Mouse (Mus musculus) liver, adult 2 months (tissue): ENCODE measurements around the gene Uckl1. TPM values are rescaled to one million over a fixed set of nuclear protein-coding genes. Genes with fewer than 3 reads are reported as not detected.

Experiments used
- DNase-seq: peaks from one replicate; pipeline ENCODE4 v3.0.0-alpha.2; 2011; ENCODE audit warnings: low read depth, low spot score; ENCODE audit errors: extremely low read depth
- H3K27ac ChIP-seq: fragments of 200-500 bp; replicated peaks from 2 replicates; pipeline ENCODE4 v1.5.1; 2012; ENCODE audit warnings: low read depth, mild to moderate bottlenecking, control low read depth, inconsistent platforms, low read length; ENCODE audit not compliant: insufficient read depth
- H3K27me3 ChIP-seq: fragments of 200-500 bp; 2 replicates; pipeline ENCODE4 v1.6.1; 2012; ENCODE audit warnings: mild to moderate bottlenecking, moderate library complexity, low read length, inconsistent platforms; ENCODE audit not compliant: control insufficient read depth, insufficient read depth
- H3K36me3 ChIP-seq: fragments of 200-500 bp; 2 replicates; pipeline ENCODE4 v1.6.1; 2012; ENCODE audit warnings: low read length, inconsistent platforms; ENCODE audit not compliant: control insufficient read depth, insufficient read depth
- H3K4me1 ChIP-seq: fragments of 200-500 bp; 2 replicates; pipeline ENCODE4 v1.6.1; 2011; ENCODE audit warnings: low read length; ENCODE audit not compliant: control insufficient read depth, insufficient read depth
- H3K4me3 ChIP-seq: fragments of 200-500 bp; 2 replicates; pipeline ENCODE4 v1.5.1; 2011; ENCODE audit warnings: low read depth, mild to moderate bottlenecking, control low read depth, low read length, moderate library complexity; ENCODE audit not compliant: insufficient read depth
- H3K79me2 ChIP-seq: fragments of 200-500 bp; 2 replicates; pipeline ENCODE4 v1.6.1; 2012; ENCODE audit warnings: inconsistent platforms, mild to moderate bottlenecking, low read length, moderate library complexity; ENCODE audit not compliant: control insufficient read depth, insufficient read depth
- H3K9ac ChIP-seq: fragments of 200-500 bp; 2 replicates; pipeline ENCODE4 v1.6.1; 2012; ENCODE audit warnings: low read depth, mild to moderate bottlenecking, control low read depth, inconsistent platforms, low read length
- CTCF ChIP-seq: fragments of 200-500 bp; IDR thresholded peaks from 2 replicates; pipeline ENCODE4 v1.5.1; 2011; ENCODE audit warnings: low read depth, low read length, control low read depth
- POLR2A ChIP-seq: fragments of 200-500 bp; IDR thresholded peaks from 2 replicates; pipeline ENCODE4 v1.6.1; 2011; ENCODE audit warnings: low read length, control low read depth; ENCODE audit not compliant: insufficient read depth; ENCODE audit errors: extremely low read depth
- WGBS: fragments of 180-500 bp; shearing (Covaris S2); methylation state at CpG from one replicate; pipeline ENCODE4 v1.1.7; 2018; 5-methylcytosine and 5-hydroxymethylcytosine counted together
- polyA plus RNA-seq: library from polyadenylated mRNA; depleted of rRNA; stranded (reverse); fragments of >200 nt; gene quantifications from 2 replicates; pipeline ENCODE4 v1.2.3, GENCODE M21; 2012
- total RNA-seq: library from RNA; depleted of rRNA; stranded (reverse); fragments of >200 nt; gene quantifications from 2 replicates; pipeline ENCODE4 v1.2.3, GENCODE M21; 2014

Gene Uckl1
- total and polyA plus RNA-seq, 2 experiments, result 30.9 to 90.1 TPM

DNA sequence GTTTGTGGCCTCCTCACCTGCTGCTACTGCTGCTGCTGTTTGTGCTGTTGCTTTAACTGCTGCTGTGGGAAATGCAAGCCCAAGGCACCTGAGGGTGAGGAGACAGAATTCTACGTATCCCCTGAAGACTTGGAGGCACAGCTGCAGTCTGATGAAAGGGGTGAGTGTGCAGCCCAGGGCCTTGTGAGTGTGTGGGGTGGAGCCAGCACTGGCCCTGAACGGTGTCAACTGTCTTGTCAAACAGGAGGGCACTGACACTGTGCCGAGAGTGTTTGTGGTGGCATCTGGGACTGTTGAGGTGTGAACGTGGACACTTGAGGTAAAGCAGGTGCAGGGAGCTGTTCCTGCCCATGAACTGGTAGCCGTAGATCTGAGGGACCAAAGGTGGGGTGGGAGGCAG lies 36.0 kb downstream of the Uckl1 start:
- Histone ChIP-seq H3K27me3 (no peaks in the 10 kb centered on the region), H3K36me3 (peaks cover 42% of the 10 kb centered on the region), H3K79me2 (no peaks in the 10 kb centered on the region), H3K4me1 (no peaks in the 10 kb centered on the region), H3K27ac (no peak overlapping the region), H3K9ac (no peak overlapping the region), H3K4me3 (no peak overlapping the region)
- WGBS, result 90% methylated on average over 5 of the region's 5 CpGs
- TF ChIP-seq CTCF (no peak), POLR2A (no peak)
- DNase-seq, result no peak

DNA sequence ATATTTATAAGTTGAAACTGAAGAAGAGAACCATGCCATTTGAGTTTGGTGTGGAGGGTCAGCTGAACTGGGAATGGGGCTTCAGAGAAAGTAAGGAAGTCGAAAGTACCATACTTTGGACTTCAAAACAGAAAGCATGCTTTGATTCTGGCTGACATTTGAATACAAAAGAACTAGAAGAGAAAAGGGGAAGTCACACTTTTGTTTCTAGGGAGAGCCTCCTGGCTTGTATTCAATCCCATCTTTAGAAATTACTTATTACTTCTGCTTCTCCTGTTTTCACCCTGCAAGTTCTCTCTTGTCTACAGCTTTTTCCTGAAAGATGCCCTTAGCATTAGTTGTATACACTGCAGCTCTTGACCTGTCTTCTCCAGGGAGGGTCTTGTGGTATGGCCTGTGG lies 36.5 kb downstream of the Uckl1 start:
- no peaks in the 10 kb centered on the region for H3K4me1 ChIP-seq
- H3K79me2 ChIP-seq, result no peaks in the 10 kb centered on the region
- H3K27me3 ChIP-seq, result no peaks in the 10 kb centered on the region
- TF ChIP-seq POLR2A (no peak), CTCF (no peak)
- no peak overlapping the region for H3K9ac ChIP-seq
- H3K4me3 ChIP-seq, result no peak overlapping the region
- no peak overlapping the region for H3K27ac ChIP-seq
- 81% methylated on average over 1 of the region's 1 CpGs for WGBS
- DNase-seq, result no peak
- H3K36me3 ChIP-seq, result peaks cover 42% of the 10 kb centered on the region

DNA sequence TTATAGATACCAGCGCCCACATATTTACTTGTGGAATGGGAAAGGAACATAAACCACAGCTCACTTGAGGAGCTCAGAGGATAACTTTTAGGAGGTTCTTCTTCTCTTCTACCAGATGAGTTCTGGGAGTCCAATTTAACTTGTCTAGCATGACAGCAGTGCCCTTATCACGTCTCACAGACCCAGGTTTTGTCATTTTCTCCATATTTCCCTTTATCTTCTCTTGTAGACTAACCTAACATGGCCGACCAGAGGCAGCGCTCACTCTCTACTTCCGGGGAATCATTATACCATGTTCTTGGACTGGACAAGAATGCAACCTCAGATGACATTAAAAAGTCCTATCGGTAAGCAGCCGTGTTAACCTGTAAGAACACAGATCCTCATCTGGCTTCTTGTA lies 38.5 kb downstream of the Uckl1 start:
- peaks cover 34% of the 10 kb centered on the region for H3K36me3 ChIP-seq
- no peaks in the 10 kb centered on the region for H3K27me3 ChIP-seq
- no peak for DNase-seq
- no peaks in the 10 kb centered on the region for H3K4me1 ChIP-seq
- no peak for TF ChIP-seq POLR2A
- no peak for TF ChIP-seq CTCF
- H3K79me2 ChIP-seq, result peaks cover 7% of the 10 kb centered on the region; the same call in 1 of the 2 replicates
- no peak overlapping the region for H3K9ac ChIP-seq
- H3K4me3 ChIP-seq, result no peak overlapping the region
- no peak overlapping the region for H3K27ac ChIP-seq
- 96% methylated on average over 7 of the region's 7 CpGs for WGBS

DNA sequence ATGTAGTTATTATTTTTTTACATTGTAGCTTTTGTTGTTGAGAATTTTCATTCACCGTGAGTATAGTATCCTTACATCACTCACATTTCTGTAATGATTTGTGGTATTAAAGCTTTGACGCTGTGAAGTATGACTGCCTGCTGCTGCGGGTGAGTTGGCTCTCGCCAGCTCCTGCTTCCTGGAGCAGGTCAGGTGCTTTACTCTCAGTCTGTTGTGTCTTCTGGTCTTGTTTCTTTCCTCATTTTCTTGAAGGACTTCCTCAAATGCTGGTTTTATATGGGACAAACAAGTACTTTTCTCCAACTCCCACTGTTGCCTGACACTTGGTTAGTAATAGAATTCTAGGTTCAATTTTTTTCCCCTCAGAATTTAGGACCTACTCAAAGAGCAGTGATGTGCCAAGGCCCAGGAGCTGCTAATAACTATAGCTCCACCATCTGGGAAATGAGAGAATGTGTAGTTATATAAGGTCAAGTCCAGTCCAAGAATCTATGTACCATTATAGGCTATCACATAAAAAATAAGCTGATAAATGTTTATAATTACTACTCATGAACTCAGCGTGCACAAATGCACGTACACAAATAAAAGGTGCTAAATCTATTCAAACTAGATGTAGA lies 42.8 kb downstream of the Uckl1 start:
- Histone ChIP-seq H3K4me1 (0 out of 2 replicates have a peak, but pooled peaks cover 2% of the 10 kb centered on the region), H3K79me2 (peaks cover 20% of the 10 kb centered on the region; the same call in 1 of the 2 replicates), H3K27ac (no peak overlapping the region), H3K4me3 (no peak overlapping the region), H3K36me3 (peaks cover 12% of the 10 kb centered on the region), H3K9ac (no peak overlapping the region), H3K27me3 (no peaks in the 10 kb centered on the region)
- TF ChIP-seq POLR2A (no peak), CTCF (no peak)
- no peak for DNase-seq
- WGBS, result 83% methylated on average over 6 of the region's 6 CpGs

DNA sequence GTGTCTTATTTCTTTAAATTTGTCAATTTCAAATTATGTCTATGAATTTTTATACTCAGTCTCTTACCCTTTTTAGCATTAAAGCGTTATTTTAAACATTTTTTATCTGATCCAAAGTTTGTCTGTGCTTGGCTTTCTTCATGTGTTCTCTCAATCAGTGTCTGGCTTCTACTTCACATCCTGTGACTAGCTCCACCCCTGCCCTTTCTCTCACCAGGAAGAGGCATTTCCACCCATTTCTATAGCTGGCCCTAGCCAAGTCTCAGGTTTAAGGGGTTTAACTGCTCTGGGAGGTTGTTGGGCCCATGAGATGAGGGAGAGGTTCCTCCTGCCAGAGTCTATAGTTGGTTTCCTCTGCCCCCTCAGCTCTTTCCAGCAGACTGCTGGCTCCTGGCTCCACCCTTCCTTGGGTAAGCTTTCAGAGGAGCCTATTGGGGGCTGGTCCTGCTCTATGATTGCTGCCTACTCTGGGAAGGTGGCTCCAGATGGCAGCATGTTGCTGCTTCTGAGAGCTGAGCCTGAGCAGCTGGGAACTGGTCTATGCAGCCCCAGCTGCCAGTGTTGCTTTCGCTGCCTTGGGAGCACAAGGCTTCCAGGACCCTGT lies 47.1 kb downstream of the Uckl1 start:
- H3K36me3 ChIP-seq, result peaks cover 3% of the 10 kb centered on the region
- peaks cover 5% of the 10 kb centered on the region; the same call in 1 of the 2 replicates for H3K4me1 ChIP-seq
- 0 out of 2 replicates have a peak overlapping the region, but pooled peaks have one; percentile 48 for H3K27ac ChIP-seq
- TF ChIP-seq CTCF, result no peak
- TF ChIP-seq POLR2A, result no peak
- H3K4me3 ChIP-seq, result no peak overlapping the region
- H3K27me3 ChIP-seq, result no peaks in the 10 kb centered on the region
- no peak for DNase-seq
- no peak overlapping the region for H3K9ac ChIP-seq
- 81% methylated on average over 2 of the region's 2 CpGs for WGBS
- peaks cover 34% of the 10 kb centered on the region; the same call in 1 of the 2 replicates for H3K79me2 ChIP-seq

DNA sequence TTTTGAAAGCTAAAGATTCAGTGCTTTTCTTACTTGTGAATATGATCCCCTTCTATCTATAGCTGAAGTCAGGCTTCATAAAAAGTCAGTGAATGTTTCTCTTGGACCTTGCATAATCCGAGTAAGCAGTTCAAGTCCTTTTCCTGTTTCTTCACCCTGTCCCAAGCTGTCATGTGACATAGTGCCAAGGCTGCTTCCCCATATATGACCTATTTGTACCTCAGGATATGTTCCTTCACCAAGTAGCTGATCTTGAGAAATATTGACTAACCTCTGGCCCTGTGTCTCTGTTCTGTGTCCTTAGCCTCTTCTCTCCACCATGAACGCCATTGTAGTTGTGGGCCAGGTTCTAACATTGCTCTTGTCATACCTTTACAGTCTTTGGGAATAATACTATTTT lies 48.3 kb downstream of the Uckl1 start:
- 73% methylated on average over 2 of the region's 2 CpGs for WGBS
- H3K9ac ChIP-seq, result no peak overlapping the region
- no peaks in the 10 kb centered on the region for H3K27me3 ChIP-seq
- H3K4me1 ChIP-seq, result peaks cover 5% of the 10 kb centered on the region; the same call in 1 of the 2 replicates
- H3K27ac ChIP-seq, result no peak overlapping the region
- H3K4me3 ChIP-seq, result no peak overlapping the region
- DNase-seq, result peak; percentile 52
- TF ChIP-seq POLR2A (no peak), CTCF (no peak)
- peaks cover 5% of the 10 kb centered on the region for H3K36me3 ChIP-seq
- H3K79me2 ChIP-seq, result peaks cover 42% of the 10 kb centered on the region
